Mouse (Mus musculus) intestine, embryonic 16.5 days (tissue): ENCODE data around the gene Olfr996. TPM values are rescaled to one million over a fixed set of nuclear protein-coding genes. Genes with fewer than 3 reads are reported as not detected.

ENCODE experiments used
- polyA plus RNA-seq: library from polyadenylated mRNA; unstranded; fragments of >200 nt; fragmentation: Nextera tagmentation; extraction: Ambion mirVana; gene quantifications from 2 replicates; pipeline ENCODE4 v1.2.1, GENCODE M21; 2015

The Olfr996 gene
- polyA plus RNA-seq, 1 experiment from 2014 or later = not detected

Other genes starting within 250 kb of the Olfr996 start
- gene Olfr987, start 239.9 kb upstream of the Olfr996 start, polyA plus RNA-seq = not detected in 2 replicates
- not detected in 2 replicates for gene Olfr988, start 216.0 kb upstream of the Olfr996 start, polyA plus RNA-seq
- gene Olfr992, start 169.7 kb upstream of the Olfr996 start, polyA plus RNA-seq = not detected in 2 replicates
- not detected in 2 replicates for gene Olfr993, start 164.3 kb upstream of the Olfr996 start, polyA plus RNA-seq
- gene Olfr994, start 142.8 kb upstream of the Olfr996 start, polyA plus RNA-seq = not detected in 2 replicates
- gene Olfr995, start 135.6 kb upstream of the Olfr996 start, polyA plus RNA-seq = not detected in 2 replicates
- 0.09 TPM in 1 of 2 replicates, not detected in the other for gene 4833423E24Rik, start 60.2 kb upstream of the Olfr996 start, polyA plus RNA-seq
- gene Olfr998, start 9.7 kb downstream of the Olfr996 start, polyA plus RNA-seq = not detected in 2 replicates
- gene Olfr1000, start 32.7 kb downstream of the Olfr996 start, polyA plus RNA-seq = not detected in 2 replicates
- not detected in 2 replicates for gene Olfr1002, start 71.5 kb downstream of the Olfr996 start, polyA plus RNA-seq
- gene Olfr154, start 85.2 kb downstream of the Olfr996 start, polyA plus RNA-seq = not detected in 2 replicates
- not detected in 2 replicates for gene Olfr1006, start 99.6 kb downstream of the Olfr996 start, polyA plus RNA-seq
- gene Olfr1008, start 110.2 kb downstream of the Olfr996 start, polyA plus RNA-seq = not detected in 2 replicates
- not detected in 2 replicates for gene Olfr1009, start 136.2 kb downstream of the Olfr996 start, polyA plus RNA-seq
- not detected in 2 replicates for gene Olfr1012, start 183.6 kb downstream of the Olfr996 start, polyA plus RNA-seq
- gene Olfr1013, start 187.9 kb downstream of the Olfr996 start, polyA plus RNA-seq = not detected in 2 replicates
- not detected in 2 replicates for gene Olfr1014, start 193.5 kb downstream of the Olfr996 start, polyA plus RNA-seq
- not detected in 2 replicates for gene Olfr1015, start 202.8 kb downstream of the Olfr996 start, polyA plus RNA-seq
- not detected in 2 replicates for gene Olfr1016, start 223.3 kb downstream of the Olfr996 start, polyA plus RNA-seq
- gene Olfr1018, start 239.3 kb downstream of the Olfr996 start, polyA plus RNA-seq = not detected in 2 replicates